Mouse (Mus musculus) kidney, embryonic 14.5 days (tissue): ENCODE measurements around the gene Rims3. TPM values are rescaled to one million over a fixed set of nuclear protein-coding genes. Genes with fewer than 3 reads are reported as not detected.

Experiments
- ATAC-seq: fragments of 200-750 bp; cut with Nextera tagmentation; 2 replicates; pipeline ENCODE4 v1.8.0; 2017; ENCODE audit warnings: moderate number of reproducible peaks, mild to moderate bottlenecking, moderate TSS enrichment, moderate library complexity; ENCODE audit not compliant: low FRiP score, low TSS enrichment
- H3K27ac ChIP-seq: fragments of 300-500 bp; sonication (generic); 2 replicates; pipeline ENCODE4 v1.5.1; 2014; ENCODE audit warnings: low read depth, mild to moderate bottlenecking, low read length, moderate library complexity, mixed read lengths
- H3K27me3 ChIP-seq: fragments of 300-500 bp; sonication (generic); 2 replicates; pipeline ENCODE4 v1.6.1; 2014; ENCODE audit warnings: mild to moderate bottlenecking, low read length; ENCODE audit not compliant: control insufficient read depth, insufficient read depth
- H3K36me3 ChIP-seq: fragments of 300-500 bp; sonication (generic); 2 replicates; pipeline ENCODE4 v1.6.1; 2014; ENCODE audit warnings: low read length, mixed read lengths; ENCODE audit not compliant: control insufficient read depth, insufficient read depth
- H3K4me1 ChIP-seq: fragments of 300-500 bp; sonication (generic); 2 replicates; pipeline ENCODE4 v1.6.1; 2014; ENCODE audit warnings: low read length, mixed read lengths; ENCODE audit not compliant: control insufficient read depth, insufficient read depth
- H3K4me2 ChIP-seq: fragments of 300-500 bp; sonication (generic); replicated peaks from 2 replicates; pipeline ENCODE4 v1.6.1; 2014; ENCODE audit warnings: low read depth, mild to moderate bottlenecking, low read length
- H3K4me3 ChIP-seq: fragments of 300-500 bp; sonication (generic); 2 replicates; pipeline ENCODE4 v1.5.1; 2014; ENCODE audit warnings: mild to moderate bottlenecking, low read length
- H3K9ac ChIP-seq: fragments of 300-500 bp; sonication (generic); 2 replicates; pipeline ENCODE4 v1.6.1; 2014; ENCODE audit warnings: low read depth, mild to moderate bottlenecking, low read length, moderate library complexity
- H3K9me3 ChIP-seq: fragments of 300-500 bp; sonication (generic); 2 replicates; pipeline ENCODE4 v1.6.1; 2016; ENCODE audit warnings: low read length; ENCODE audit not compliant: control insufficient read depth
- WGBS: fragments of 180-500 bp; shearing (Covaris S2); extraction: QIAGEN DNeasy Blood & Tissue Kit; methylation state at CpG from one replicate; pipeline ENCODE4 v1.1.7; 2014; 5-methylcytosine and 5-hydroxymethylcytosine counted together
- polyA plus RNA-seq: library from polyadenylated mRNA; unstranded; fragments of >200 nt; fragmentation: Nextera tagmentation; extraction: Ambion mirVana; gene quantifications from 2 replicates; pipeline ENCODE4 v1.2.1, GENCODE M21; 2014

Gene Rims3
- polyA plus RNA-seq, 1 experiment from 2014 or later = 0.31 TPM

- ATAC-seq = no peak
- no peak overlapping the region for H3K9ac ChIP-seq
- H3K36me3 ChIP-seq = no peaks in the 10 kb centered on the region
- no peak overlapping the region for H3K4me3 ChIP-seq
- no peaks in the 10 kb centered on the region for H3K9me3 ChIP-seq
- no peak overlapping the region for H3K4me2 ChIP-seq
- no peaks in the 10 kb centered on the region for H3K4me1 ChIP-seq
- H3K27ac ChIP-seq = no peak overlapping the region
- 52% methylated on average over 13 of the region's 13 CpGs for WGBS
- H3K27me3 ChIP-seq = no peaks in the 10 kb centered on the region; the same call in 1 of the 2 replicates
Observed at GRCm38 (mm10) chr4:120885208-120886120, 30.8 kb downstream of the Rims3 start.

GRCm38 (mm10) chr4:120886131-120886530, 31.5 kb downstream of the Rims3 start:
- no peaks in the 10 kb centered on the region; the same call in 1 of the 2 replicates for H3K27me3 ChIP-seq
- ATAC-seq = no peak
- no peak overlapping the region for H3K27ac ChIP-seq
- no peak overlapping the region for H3K4me2 ChIP-seq
- 46% methylated on average over 4 of the region's 4 CpGs for WGBS
- no peaks in the 10 kb centered on the region for H3K36me3 ChIP-seq
- no peaks in the 10 kb centered on the region for H3K9me3 ChIP-seq
- no peaks in the 10 kb centered on the region for H3K4me1 ChIP-seq
- no peak overlapping the region for H3K4me3 ChIP-seq
- no peak overlapping the region for H3K9ac ChIP-seq

- no peaks in the 10 kb centered on the region for H3K4me1 ChIP-seq
- no peak overlapping the region for H3K4me3 ChIP-seq
- no peaks in the 10 kb centered on the region for H3K36me3 ChIP-seq
- no peak overlapping the region for H3K27ac ChIP-seq
- WGBS = 79% methylated on average over 5 of the region's 5 CpGs
- ATAC-seq = no peak
- H3K4me2 ChIP-seq = no peak overlapping the region
- H3K9ac ChIP-seq = no peak overlapping the region
- H3K9me3 ChIP-seq = no peaks in the 10 kb centered on the region
- H3K27me3 ChIP-seq = no peaks in the 10 kb centered on the region; the same call in 1 of the 2 replicates
Observed at GRCm38 (mm10) chr4:120886811-120887210, 32.2 kb downstream of the Rims3 start.

GRCm38 (mm10) chr4:120887381-120888112, 32.9 kb downstream of the Rims3 start:
- Histone ChIP-seq H3K4me2 (no peak overlapping the region), H3K36me3 (no peaks in the 10 kb centered on the region), H3K9ac (no peak overlapping the region), H3K27ac (no peak overlapping the region), H3K9me3 (no peaks in the 10 kb centered on the region), H3K4me3 (no peak overlapping the region), H3K4me1 (no peaks in the 10 kb centered on the region), H3K27me3 (no peaks in the 10 kb centered on the region; the same call in 1 of the 2 replicates)
- ATAC-seq = no peak; the same call in 1 of the 2 replicates
- 33% methylated on average over 8 of the region's 8 CpGs for WGBS

GRCm38 (mm10) chr4:120888884-120889283, 34.3 kb downstream of the Rims3 start:
- WGBS = 57% methylated on average over 8 of the region's 8 CpGs
- H3K4me1 ChIP-seq = peaks cover 9% of the 10 kb centered on the region

GRCm38 (mm10) chr4:120890754-120891440, 36.3 kb downstream of the Rims3 start:
- WGBS = 66% methylated on average over 11 of the region's 11 CpGs
- ATAC-seq = no peak
- Histone ChIP-seq H3K9ac (no peak overlapping the region), H3K27me3 (no peaks in the 10 kb centered on the region; the same call in 1 of the 2 replicates), H3K4me1 (peaks cover 14% of the 10 kb centered on the region), H3K27ac (no peak overlapping the region), H3K9me3 (no peaks in the 10 kb centered on the region), H3K4me3 (no peak overlapping the region), H3K4me2 (no peak overlapping the region), H3K36me3 (no peaks in the 10 kb centered on the region)

More at GRCm38 (mm10) chr4:120888884-120889283, 34.3 kb downstream of the Rims3 start:
- no peak overlapping the region for H3K27ac ChIP-seq
- H3K36me3 ChIP-seq = no peaks in the 10 kb centered on the region
- no peak overlapping the region for H3K4me2 ChIP-seq
- no peak overlapping the region for H3K4me3 ChIP-seq
- H3K9ac ChIP-seq = no peak overlapping the region
- ATAC-seq = no peak
- H3K27me3 ChIP-seq = no peaks in the 10 kb centered on the region; the same call in 1 of the 2 replicates
- no peaks in the 10 kb centered on the region for H3K9me3 ChIP-seq

- Histone ChIP-seq H3K36me3 (no peaks in the 10 kb centered on the region), H3K9ac (no peak overlapping the region), H3K27ac (no peak overlapping the region), H3K9me3 (no peaks in the 10 kb centered on the region), H3K4me1 (peaks cover 14% of the 10 kb centered on the region), H3K27me3 (no peaks in the 10 kb centered on the region; the same call in 1 of the 2 replicates), H3K4me2 (no peak overlapping the region), H3K4me3 (no peak overlapping the region)
- ATAC-seq = no peak
Observed at GRCm38 (mm10) chr4:120891960-120892359, 37.3 kb downstream of the Rims3 start.

GRCm38 (mm10) chr4:120892516-120892915, 37.9 kb downstream of the Rims3 start:
- H3K9ac ChIP-seq = no peak overlapping the region
- peaks cover 14% of the 10 kb centered on the region for H3K4me1 ChIP-seq
- no peak overlapping the region for H3K27ac ChIP-seq
- no peak for ATAC-seq
- no peaks in the 10 kb centered on the region for H3K9me3 ChIP-seq
- H3K36me3 ChIP-seq = no peaks in the 10 kb centered on the region
- no peaks in the 10 kb centered on the region for H3K27me3 ChIP-seq
- H3K4me2 ChIP-seq = no peak overlapping the region
- WGBS = 50% methylated on average over 1 of the region's 1 CpGs
- no peak overlapping the region for H3K4me3 ChIP-seq
